Mouse (Mus musculus): ENCODE measurements around the gene Wdr11.

DNA sequence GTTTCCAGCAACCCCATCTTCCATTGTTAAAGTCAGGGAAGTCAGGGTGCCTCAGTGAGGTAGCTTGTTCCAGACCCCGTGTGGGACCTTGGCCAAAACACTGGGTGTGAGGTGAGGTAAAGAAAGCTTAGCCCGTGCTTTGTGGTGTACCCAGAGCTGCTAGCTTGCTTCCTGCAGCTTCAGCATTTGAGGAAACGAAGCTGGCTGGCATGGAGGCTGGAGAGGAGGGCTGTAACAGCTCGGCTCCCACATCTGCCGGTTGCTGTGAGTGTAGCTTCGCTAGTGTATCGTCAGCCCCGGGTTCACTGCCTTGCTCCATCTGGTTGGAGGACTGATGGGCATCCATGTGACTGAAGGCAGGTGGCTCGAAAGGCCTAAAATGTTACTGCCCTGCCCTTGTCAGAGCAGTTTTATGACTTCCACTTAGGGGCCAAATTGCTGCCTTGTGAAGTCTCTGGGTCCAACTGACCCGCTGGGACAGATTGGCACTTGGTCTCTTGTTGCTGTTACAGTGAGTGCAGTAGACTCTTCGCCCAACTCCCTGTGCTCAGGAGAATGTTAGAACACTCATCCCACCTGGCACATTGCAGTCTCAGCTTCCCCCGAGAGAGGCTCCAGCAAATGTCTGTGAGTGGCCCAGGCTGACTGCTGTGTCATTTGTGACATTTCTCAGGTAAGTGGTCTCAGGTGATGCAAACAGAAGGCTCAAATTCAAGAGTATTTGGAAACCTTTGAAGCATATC is 44.4 kb downstream of the Wdr11 start:
- TF ChIP-seq EP300 (IDR thresholded peaks at IDR 0.05; ENCODE audit: low read depth) (no peak), CTCF (IDR thresholded peaks at IDR 0.05; ENCODE audit: low read depth) (no peak)

Data from liver, embryonic 14.5 days (tissue).